Mouse (Mus musculus): ENCODE measurements around the gene Rin2. TPM values are rescaled to one million over a fixed set of nuclear protein-coding genes. Genes with fewer than 3 reads are reported as not detected.

The Rin2 gene
- polyA plus RNA-seq, 1 experiment from 2014 or later: 26.7 TPM

- WGBS: 78% methylated on average over 9 of the region's 9 CpGs
- Histone ChIP-seq H3K4me2 (no peak overlapping the region), H3K36me3 (ENCODE audit: insufficient read depth) (no peaks in the 10 kb centered on the region), H3K9ac (no peak overlapping the region), H3K4me1 (ENCODE audit: insufficient read depth) (no peaks in the 10 kb centered on the region), H3K27me3 (ENCODE audit: insufficient read depth, low read length) (no peaks in the 10 kb centered on the region), H3K4me3 (ENCODE audit: low read depth, low read length) (no peak overlapping the region), H3K9me3 (ENCODE audit: low read depth, low read length) (no peaks in the 10 kb centered on the region), H3K27ac (ENCODE audit: low read depth) (no peak overlapping the region)
- no peak for TF ChIP-seq CTCF (IDR thresholded peaks at IDR 0.05; ENCODE audit: low read depth)
- DNase-seq (no peak), ATAC-seq (ENCODE audit: insufficient read depth) (no peak)
These were observed 55.3 kb downstream of the Rin2 start for GRCm38 (mm10) chr2:145730189-145730880.

- no peak for DNase-seq
- no peak for TF ChIP-seq CTCF (IDR thresholded peaks at IDR 0.05; ENCODE audit: low read depth)
- Histone ChIP-seq H3K4me3 (ENCODE audit: low read depth, low read length) (no peak overlapping the region), H3K4me2 (no peak overlapping the region), H3K4me1 (ENCODE audit: insufficient read depth) (no peaks in the 10 kb centered on the region), H3K27me3 (ENCODE audit: insufficient read depth, low read length) (no peaks in the 10 kb centered on the region), H3K27ac (ENCODE audit: low read depth) (no peak overlapping the region), H3K9me3 (ENCODE audit: low read depth, low read length) (no peaks in the 10 kb centered on the region), H3K9ac (no peak overlapping the region), H3K36me3 (ENCODE audit: insufficient read depth) (no peaks in the 10 kb centered on the region)
- 90% methylated on average over 7 of the region's 7 CpGs for WGBS
- no peak for ATAC-seq (ENCODE audit: insufficient read depth)
These were observed 55.9 kb downstream of the Rin2 start for GRCm38 (mm10) chr2:145730905-145731304.

GRCm38 (mm10) chr2:145735079-145735478 lies 60.1 kb downstream of the Rin2 start:
- Histone ChIP-seq H3K9me3 (ENCODE audit: low read depth, low read length) (no peaks in the 10 kb centered on the region), H3K9ac (no peak overlapping the region), H3K36me3 (ENCODE audit: insufficient read depth) (no peaks in the 10 kb centered on the region), H3K4me1 (ENCODE audit: insufficient read depth) (no peaks in the 10 kb centered on the region), H3K4me2 (no peak overlapping the region), H3K27ac (ENCODE audit: low read depth) (no peak overlapping the region), H3K27me3 (ENCODE audit: insufficient read depth, low read length) (no peaks in the 10 kb centered on the region), H3K4me3 (ENCODE audit: low read depth, low read length) (no peak overlapping the region)
- TF ChIP-seq CTCF (IDR thresholded peaks at IDR 0.05; ENCODE audit: low read depth): no peak
- whole genome bisulfite sequencing: 67% methylated on average over 5 of the region's 5 CpGs
- no peak for ATAC-seq (ENCODE audit: insufficient read depth)
- DNase-seq: peak; percentile 25

- no peak overlapping the region for H3K4me2 ChIP-seq
- no peak overlapping the region for H3K4me3 ChIP-seq (ENCODE audit: low read depth, low read length)
- no peaks in the 10 kb centered on the region for H3K9me3 ChIP-seq (ENCODE audit: low read depth, low read length)
- no peaks in the 10 kb centered on the region for H3K27me3 ChIP-seq (ENCODE audit: insufficient read depth, low read length)
- H3K9ac ChIP-seq: no peak overlapping the region
- no peaks in the 10 kb centered on the region for H3K36me3 ChIP-seq (ENCODE audit: insufficient read depth)
- no peak for DNase-seq
- no peaks in the 10 kb centered on the region for H3K4me1 ChIP-seq (ENCODE audit: insufficient read depth)
- H3K27ac ChIP-seq (ENCODE audit: low read depth): no peak overlapping the region
- 76% methylated on average over 1 of the region's 1 CpGs for WGBS
- no peak for TF ChIP-seq CTCF (IDR thresholded peaks at IDR 0.05; ENCODE audit: low read depth)
- ATAC-seq (ENCODE audit: insufficient read depth): no peak
These were observed 61.5 kb downstream of the Rin2 start for GRCm38 (mm10) chr2:145736543-145736942.

- ATAC-seq (ENCODE audit: insufficient read depth): no peak
These were observed 62.2 kb downstream of the Rin2 start for GRCm38 (mm10) chr2:145737196-145737595.

GRCm38 (mm10) chr2:145740729-145741128 lies 65.7 kb downstream of the Rin2 start:
- H3K27ac ChIP-seq (ENCODE audit: low read depth): no peak overlapping the region
- no peaks in the 10 kb centered on the region for H3K4me1 ChIP-seq (ENCODE audit: insufficient read depth)
- H3K4me3 ChIP-seq (ENCODE audit: low read depth, low read length): no peak overlapping the region
- ATAC-seq (ENCODE audit: insufficient read depth) (no peak), DNase-seq (no peak)
- no peak overlapping the region for H3K9ac ChIP-seq
- H3K9me3 ChIP-seq (ENCODE audit: low read depth, low read length): no peaks in the 10 kb centered on the region
- no peaks in the 10 kb centered on the region for H3K27me3 ChIP-seq (ENCODE audit: insufficient read depth, low read length)
- H3K36me3 ChIP-seq (ENCODE audit: insufficient read depth): no peaks in the 10 kb centered on the region
- WGBS: 90% methylated on average over 5 of the region's 5 CpGs
- no peak overlapping the region for H3K4me2 ChIP-seq
- no peak for TF ChIP-seq CTCF (IDR thresholded peaks at IDR 0.05; ENCODE audit: low read depth)

More at GRCm38 (mm10) chr2:145737196-145737595, 62.2 kb downstream of the Rin2 start:
- Histone ChIP-seq H3K9me3 (ENCODE audit: low read depth, low read length) (no peaks in the 10 kb centered on the region), H3K27me3 (ENCODE audit: insufficient read depth, low read length) (no peaks in the 10 kb centered on the region), H3K9ac (no peak overlapping the region), H3K4me2 (no peak overlapping the region), H3K4me1 (ENCODE audit: insufficient read depth) (no peaks in the 10 kb centered on the region), H3K27ac (ENCODE audit: low read depth) (no peak overlapping the region), H3K36me3 (ENCODE audit: insufficient read depth) (no peaks in the 10 kb centered on the region), H3K4me3 (ENCODE audit: low read depth, low read length) (no peak overlapping the region)
- no peak for DNase-seq
- TF ChIP-seq CTCF (IDR thresholded peaks at IDR 0.05; ENCODE audit: low read depth): no peak
- WGBS: 45% methylated on average over 5 of the region's 5 CpGs

GRCm38 (mm10) chr2:145742795-145743710 lies 68.0 kb downstream of the Rin2 start:
- DNase-seq: no peak
- H3K4me2 ChIP-seq: no peak overlapping the region
- no peaks in the 10 kb centered on the region for H3K36me3 ChIP-seq (ENCODE audit: insufficient read depth)
- no peak for ATAC-seq (ENCODE audit: insufficient read depth)
- H3K4me3 ChIP-seq (ENCODE audit: low read depth, low read length): no peak overlapping the region
- no peaks in the 10 kb centered on the region for H3K4me1 ChIP-seq (ENCODE audit: insufficient read depth)
- TF ChIP-seq CTCF (IDR thresholded peaks at IDR 0.05; ENCODE audit: low read depth): no peak
- H3K27ac ChIP-seq (ENCODE audit: low read depth): no peak overlapping the region
- no peaks in the 10 kb centered on the region for H3K9me3 ChIP-seq (ENCODE audit: low read depth, low read length)
- H3K27me3 ChIP-seq (ENCODE audit: insufficient read depth, low read length): no peaks in the 10 kb centered on the region
- WGBS: 59% methylated on average over 13 of the region's 13 CpGs
- H3K9ac ChIP-seq: no peak overlapping the region
